Mouse (Mus musculus) heart, postnatal 25 days (tissue): ENCODE data around the gene Crybg2. TPM values are rescaled to one million over a fixed set of nuclear protein-coding genes. Genes with fewer than 3 reads are reported as not detected.

Experiments
- DNase-seq: peaks from one replicate; pipeline ENCODE4 v3.0.0; 2022; ENCODE audit warnings: low spot score
- intact Hi-C: fragments of 180-260 bp; cut with DNase I; formaldehyde crosslinking; loops from one replicate; pipeline ENCODE4 v1.15.1; 2025
- total RNA-seq, 2 experiments: library from RNA; stranded (reverse); gene quantifications; 2 replicates each; pipeline ENCODE4 v1.2.3; 2021

Crybg2 gene
- not detected for total RNA-seq

DNA sequence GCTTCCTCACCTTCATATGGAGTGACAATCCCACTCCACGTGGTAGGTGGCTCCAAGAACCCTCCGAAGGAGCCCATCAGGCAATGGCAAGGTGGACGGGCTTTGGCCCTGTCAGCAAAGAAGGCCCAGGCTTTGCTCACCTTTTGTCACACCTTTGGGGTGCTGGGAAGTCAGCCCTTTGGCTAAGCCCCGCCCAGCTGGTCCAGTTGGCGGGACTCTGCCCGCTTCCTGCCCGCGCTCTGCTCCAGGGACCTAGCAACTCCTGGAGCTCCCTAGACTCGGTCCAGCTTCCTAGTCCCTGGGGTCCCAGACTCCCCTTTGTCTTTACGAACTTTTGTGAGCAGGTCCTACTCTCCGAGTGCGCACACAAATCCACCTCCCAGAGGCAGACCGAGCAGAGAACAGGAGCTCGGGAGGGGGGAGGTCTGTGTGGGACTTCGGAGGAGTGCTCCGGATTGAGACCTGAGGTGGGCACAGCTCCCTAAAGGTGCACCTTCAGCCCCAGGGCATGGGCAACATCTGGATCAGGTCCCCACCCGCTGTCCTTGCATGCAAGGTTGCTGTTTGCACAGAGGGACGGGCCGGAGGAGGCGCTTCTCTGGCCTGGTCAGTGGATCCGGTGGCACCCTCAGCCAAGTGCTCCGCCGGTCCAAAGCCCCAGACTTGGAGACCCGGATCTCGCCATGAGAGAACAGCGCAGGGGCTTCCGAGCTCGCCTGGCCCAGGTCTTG lies at the start of gene Crybg2:
TSS of gene Crybg2 (plus strand) at position 681 of the 731 bp plus-strand sequence.
- no peak for DNase-seq
- intact Hi-C loops: no loop called here

DNA sequence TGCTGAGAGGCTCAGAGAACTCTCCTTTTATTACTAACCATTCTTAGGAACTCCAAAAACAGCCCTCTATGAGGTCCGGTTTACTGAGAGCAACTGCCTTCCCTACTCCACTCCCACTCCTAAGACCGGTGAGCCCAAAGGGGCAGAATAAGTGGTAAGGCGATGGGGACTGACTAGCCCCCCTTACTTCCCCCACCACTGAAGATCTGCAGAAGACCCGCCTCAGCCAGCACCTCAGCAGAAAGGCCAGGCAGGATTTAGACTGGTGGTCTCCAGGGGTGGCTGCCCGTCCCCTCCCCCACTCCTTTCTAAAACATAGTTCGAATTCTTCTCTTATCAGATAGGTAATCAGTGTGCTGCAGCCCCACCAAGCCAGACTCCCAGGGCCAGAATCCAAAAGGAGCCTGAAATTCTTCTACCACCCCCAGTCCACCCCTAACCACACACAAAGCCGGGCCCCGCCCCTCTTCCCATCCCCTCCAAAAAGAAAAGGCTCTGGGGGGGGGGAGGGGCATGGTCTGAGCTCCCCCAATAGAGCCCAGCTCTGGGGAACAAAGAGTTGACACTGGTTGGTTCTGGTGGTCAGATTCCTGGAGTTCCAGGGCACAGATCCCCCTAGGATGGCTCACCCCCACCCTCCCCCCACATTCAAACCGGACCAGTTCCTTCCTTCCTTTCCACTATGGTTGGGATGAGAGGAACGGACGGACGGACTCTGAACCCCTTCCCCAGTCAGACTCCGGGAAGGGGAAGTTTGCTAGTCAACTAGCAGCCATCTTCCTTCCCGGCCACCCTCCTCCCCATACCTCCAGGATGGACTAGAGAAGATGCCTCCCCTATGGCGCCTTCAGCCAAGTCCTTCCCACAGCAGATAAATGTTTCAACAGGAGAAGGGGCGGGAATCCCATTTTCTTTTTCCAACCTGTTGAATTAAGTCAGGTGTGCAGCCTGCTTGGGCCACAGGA lies 48.9 kb upstream of the Crybg2 start:
- intact Hi-C loops: no loop called here
- DNase-seq: no peak

DNA sequence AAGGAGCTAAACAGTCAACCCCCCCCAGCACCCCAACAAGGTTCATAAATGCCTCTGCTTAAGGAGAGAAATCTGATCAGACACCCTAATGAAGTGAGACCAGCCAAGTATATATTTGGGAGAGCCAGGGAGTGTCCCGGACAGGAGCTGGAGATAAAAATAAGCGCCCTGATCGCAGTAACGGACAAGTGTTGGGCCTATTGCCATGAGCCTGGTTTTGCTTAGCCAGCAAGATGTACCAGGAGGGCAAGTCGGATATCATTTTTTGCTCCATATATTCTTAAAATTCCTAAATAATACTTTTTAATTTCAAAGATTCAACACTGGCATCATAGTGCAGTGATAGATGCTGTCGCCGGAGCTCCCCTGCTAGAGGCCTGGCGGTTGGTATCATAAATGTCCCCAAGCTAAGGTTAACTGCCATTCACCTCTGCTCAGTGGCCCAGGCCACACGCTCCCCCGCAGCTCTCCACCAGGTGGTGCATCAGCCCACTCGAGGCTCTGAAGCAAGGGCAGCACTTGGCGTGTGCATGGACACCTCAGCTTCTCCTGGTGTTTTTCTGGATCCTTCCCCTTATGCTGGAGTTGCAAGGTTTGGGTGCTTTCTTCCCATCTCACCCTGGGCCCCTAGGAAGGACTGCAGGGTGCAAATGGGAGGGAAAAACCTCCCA lies 47.6 kb upstream of the Crybg2 start:
- DNase-seq: no peak
- intact Hi-C loops: no loop called here

DNA sequence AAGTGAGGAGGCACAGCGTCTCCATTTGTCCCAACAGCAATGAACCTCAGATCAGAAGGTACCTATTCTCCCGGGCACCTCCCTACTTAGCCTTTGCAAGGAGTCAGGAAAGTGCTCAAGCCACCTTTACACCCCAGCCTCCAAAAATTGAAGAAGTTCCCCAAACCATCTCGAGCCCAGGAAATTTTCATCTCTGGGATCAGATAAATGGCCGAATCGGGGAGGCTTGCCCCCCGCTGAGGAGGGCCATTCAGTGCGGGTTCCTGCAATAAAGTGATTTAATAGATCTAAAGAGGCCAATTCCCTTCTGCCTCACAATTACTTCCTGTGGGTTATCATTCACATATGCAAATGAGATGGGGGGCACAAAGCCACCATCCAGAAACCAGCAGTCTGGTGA lies 44.4 kb upstream of the Crybg2 start:
- intact Hi-C loops: no loop called here
- DNase-seq: no peak

- intact Hi-C loops: no loop called here
- no peak for DNase-seq
These were observed 43.8 kb upstream of the Crybg2 start for GRCm38 (mm10) chr4:134016767-134017166.

DNA sequence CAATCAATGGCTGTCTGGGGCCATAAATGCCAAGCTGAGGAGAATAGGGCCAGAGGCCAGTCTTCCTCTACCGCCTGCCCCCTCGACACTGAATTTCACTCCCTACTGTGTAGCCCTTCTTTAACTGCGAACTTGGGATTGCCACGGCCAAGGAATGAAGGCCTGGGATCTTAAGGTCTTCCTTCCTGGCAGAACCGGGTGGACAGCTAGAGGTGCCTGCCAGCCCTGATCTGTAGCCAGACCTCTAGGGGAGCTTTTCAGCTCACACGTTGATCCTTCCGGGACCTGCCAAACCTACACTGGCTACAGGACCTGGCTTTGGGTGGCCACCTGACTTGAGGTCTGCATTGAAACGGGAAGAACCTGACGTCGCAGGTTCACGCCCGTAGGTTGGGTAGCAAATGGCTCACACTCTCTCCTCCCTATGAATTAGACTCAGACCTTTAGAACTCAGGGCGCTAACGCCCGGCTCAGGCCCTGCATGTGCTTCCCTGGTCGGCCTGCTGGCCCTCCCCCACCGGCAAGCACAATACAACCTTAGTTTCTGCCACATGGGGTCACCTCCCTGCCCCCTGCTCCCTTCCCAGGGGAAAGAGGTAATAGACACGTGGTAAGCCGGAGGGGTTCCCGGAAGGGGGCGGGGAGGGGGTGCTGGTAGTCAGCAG lies 43.3 kb upstream of the Crybg2 start:
- no peak for DNase-seq
- intact Hi-C loops: no loop called here

- no peak for DNase-seq
- intact Hi-C loops: no loop called here
These were observed 42.4 kb upstream of the Crybg2 start for GRCm38 (mm10) chr4:134018038-134018778.

- intact Hi-C loops: no loop called here
These were observed 41.9 kb upstream of the Crybg2 start, which contains the start of gene Lin28a for GRCm38 (mm10) chr4:134018779-134019145. Lin28a (minus strand) TSS chr4:134018841.

DNA sequence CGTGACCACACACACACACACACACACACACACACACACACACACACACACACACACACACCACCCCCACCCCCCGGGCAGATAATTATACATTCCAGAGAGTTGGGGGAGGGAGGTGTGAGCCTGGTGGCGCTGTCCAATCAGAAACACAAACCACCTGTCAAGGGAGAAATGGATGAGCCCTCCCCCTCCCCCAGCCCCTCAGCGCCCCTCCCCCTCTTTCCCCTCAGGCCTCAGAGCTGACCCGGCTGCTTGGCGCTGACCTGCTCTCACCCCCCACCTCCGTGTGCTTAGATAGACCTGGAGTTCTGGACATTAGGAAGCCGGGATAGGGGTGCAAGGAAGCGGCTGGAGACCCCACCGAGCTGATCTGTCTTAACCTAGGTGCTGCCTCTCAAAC lies 41.4 kb upstream of the Crybg2 start:
- DNase-seq: no peak
- intact Hi-C loops: no loop called here

More at GRCm38 (mm10) chr4:134018779-134019145, 41.9 kb upstream of the Crybg2 start, which contains the start of gene Lin28a:
- no peak for DNase-seq

GRCm38 (mm10) chr4:134019641-134020351 lies 40.8 kb upstream of the Crybg2 start:
- intact Hi-C loops: no loop called here
- DNase-seq: no peak

DNA sequence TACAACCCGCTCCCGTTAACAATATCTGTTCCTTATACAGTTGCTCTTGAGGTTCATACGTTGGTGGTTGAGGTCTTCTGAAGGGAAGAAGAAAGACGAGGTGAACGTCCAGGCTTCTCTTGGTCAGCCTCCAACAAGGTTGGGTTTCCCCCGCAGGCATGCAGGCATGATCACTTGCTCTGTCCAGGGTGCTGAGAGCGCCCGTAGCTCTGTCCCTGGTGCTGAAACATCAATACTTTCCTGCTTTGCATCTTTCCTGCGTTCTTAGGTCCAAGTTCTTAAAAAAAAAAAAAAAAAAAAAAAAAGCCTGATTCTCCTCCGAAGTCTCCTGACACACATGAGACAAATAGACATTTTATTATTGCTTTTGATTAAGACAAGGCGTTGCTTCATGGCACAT lies 40.0 kb upstream of the Crybg2 start:
- DNase-seq: peak; percentile 12
- intact Hi-C loops: no loop called here

DNA sequence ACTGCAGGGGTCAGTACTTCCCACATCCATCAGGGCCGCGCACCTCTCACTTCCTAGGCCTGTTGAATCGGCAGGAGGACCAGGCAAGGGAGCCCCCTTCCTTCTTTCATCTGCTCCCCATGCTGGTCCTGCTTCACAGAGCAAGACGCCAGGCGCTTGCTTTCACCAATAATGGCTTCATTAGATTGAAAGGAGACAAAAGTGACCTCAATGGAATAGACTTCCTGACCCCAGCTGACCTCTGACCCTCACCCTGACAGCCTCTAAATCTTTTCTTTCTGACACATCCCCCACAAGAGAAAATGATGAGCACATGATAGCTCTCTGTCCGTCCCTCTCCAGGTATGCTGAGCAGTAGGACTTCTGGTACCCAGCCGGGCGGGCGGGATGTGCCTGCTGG lies 34.8 kb upstream of the Crybg2 start:
- DNase-seq: no peak
- intact Hi-C loops: no loop called here

DNA sequence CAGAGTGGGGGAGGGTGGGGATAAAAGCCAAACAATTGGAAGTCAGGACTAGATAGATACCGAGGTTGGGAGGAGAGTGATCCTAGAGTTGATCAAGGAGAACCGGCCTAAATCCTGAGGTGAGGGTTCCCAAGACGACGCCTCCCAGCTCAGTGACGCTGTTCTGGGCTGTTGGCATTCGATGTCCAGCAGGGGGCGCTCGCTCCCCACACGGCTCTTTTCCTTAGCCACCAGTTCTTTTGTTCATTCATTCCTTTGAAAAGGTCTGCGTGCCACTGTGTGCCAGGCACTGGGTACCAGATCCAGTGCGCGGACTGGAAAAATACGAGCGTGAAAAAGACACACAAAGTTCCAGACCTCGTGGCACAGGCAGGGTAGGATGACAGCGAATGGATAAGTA lies 24.7 kb upstream of the Crybg2 start:
- intact Hi-C loops: loop anchor here (5.0 kb wide), 3 partner anchors 51 to 256 kb away; no protein-coding TSS in a partner anchor
- no peak for DNase-seq

GRCm38 (mm10) chr4:134041317-134042123 lies 19.1 kb upstream of the Crybg2 start:
- DNase-seq: no peak
- intact Hi-C loops: no loop called here

DNA sequence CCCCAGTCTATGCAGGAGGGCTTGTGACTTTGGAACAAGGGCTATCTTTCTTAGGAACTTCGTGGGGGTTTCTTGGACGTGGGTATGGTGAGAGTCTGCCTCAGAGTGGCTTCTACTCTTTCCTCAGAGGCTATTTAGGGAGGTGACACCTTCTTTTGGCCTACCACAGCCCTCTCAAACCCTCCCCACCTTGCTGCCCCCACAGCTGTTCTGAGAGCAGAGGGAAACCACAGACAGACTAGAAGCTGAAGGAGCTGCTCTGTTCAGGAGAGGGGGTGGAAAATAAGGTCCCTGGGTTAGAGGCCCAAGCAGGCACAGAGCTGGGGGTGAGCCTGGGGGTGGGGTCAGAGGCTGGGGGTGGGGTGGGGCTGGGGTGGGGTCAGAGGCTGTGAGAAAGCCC lies 17.6 kb upstream of the Crybg2 start:
- no peak for DNase-seq
- intact Hi-C loops: no loop called here

- intact Hi-C loops: no loop called here
These were observed 13.0 kb upstream of the Crybg2 start for GRCm38 (mm10) chr4:134047648-134048047.

DNA sequence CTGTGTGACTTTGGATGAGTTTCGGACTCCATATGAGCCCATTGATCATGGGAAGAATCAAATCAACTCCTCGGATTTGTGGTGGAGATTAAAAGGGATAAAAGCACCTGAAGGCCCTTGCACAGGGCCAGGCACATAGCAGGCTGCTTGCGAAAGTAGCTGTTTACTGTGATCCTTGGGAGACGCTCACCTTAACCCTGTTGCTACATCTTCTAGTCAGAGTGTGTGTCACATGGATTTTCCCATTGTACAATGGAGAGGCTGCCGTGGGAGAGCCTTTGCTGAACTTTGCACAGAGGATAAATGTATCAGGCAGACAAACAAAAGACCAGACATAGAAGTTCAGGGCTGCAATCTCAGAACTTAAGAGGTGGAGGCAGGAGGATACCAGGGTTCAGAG lies 8.7 kb upstream of the Crybg2 start:
- intact Hi-C loops: no loop called here
- no peak for DNase-seq

More at GRCm38 (mm10) chr4:134047648-134048047, 13.0 kb upstream of the Crybg2 start:
- DNase-seq: no peak

DNA sequence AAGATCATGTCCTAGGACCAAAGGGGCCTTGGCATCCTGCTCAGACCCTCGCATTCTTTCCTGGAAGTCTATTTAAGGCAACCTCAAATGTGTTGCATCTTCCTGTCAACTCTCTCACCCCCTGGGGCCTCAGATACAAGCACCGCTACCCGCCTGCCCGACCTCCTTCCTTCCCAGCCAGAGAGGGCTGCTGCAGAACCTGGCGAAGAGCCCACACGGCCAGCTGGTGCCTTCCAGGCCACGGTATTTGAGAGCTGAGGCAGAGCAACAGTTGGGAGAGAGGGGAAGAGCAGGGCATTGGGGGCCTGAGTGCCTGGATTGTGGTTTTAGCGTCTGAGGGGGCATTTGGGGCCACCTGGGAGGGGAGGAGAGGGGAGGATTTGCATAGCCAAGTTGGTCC lies 8.1 kb upstream of the Crybg2 start:
- no peak for DNase-seq
- intact Hi-C loops: no loop called here
